Comparison of ENCODE assay signal across 9 mouse cellular contexts in the genomic region with DNA sequence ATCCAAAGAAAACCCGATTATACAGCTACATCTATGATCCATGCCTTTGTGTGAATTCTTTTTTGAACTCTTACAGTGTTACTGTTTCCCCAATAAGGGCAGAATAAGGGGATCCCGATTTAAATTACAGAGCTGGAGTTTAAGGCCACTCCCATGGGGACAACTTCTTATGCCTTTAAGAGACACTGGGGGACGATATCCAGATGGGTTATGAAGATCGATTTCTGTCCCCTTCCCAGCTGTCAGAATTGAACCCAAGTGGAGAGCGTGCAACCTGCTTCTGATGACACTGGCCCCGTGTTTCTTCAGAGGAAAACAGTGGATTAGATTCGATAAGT. TPM values are rescaled to one million over a fixed set of nuclear protein-coding genes. Genes with fewer than 3 reads are reported as not detected.
DNase-seq lines count a peak whose midpoint lies in the region; ATAC-seq lines count a peak whose summit lies in the region.
"Had no signal": no experiment of that assay in that cellular context is flagged by ENCODE, and none has a peak within 500 bp of the region (broad histone marks: within the 10 kb centered on the region; RNA-seq: fewer than 3 reads in every experiment).

No protein-coding gene starts in this region.

- H3K27me3 ChIP-seq in forebrain, embryonic 14.5 days (replicated peaks; ENCODE audit: control insufficient read depth, insufficient read depth, low read length) = no peaks in the 10 kb centered on the region
- H3K27me3 ChIP-seq in liver, embryonic 16.5 days (ENCODE audit: control insufficient read depth, insufficient read depth, low read depth, low read length) = no peaks in the 10 kb centered on the region

- peak overlapping the region; percentile 43 for H3K4me2 ChIP-seq in forebrain, embryonic 14.5 days (ENCODE audit: low read length)
- peak overlapping the region; percentile 79 for H3K4me2 ChIP-seq in liver, embryonic 16.5 days (ENCODE audit: low read depth, low read length)

- H3K9me3 ChIP-seq in forebrain, embryonic 14.5 days (replicated peaks; ENCODE audit: control insufficient read depth, low read length) = no peaks in the 10 kb centered on the region
- no peaks in the 10 kb centered on the region for H3K9me3 ChIP-seq in liver, embryonic 16.5 days (replicated peaks; ENCODE audit: control insufficient read depth, low read length)

- 44% methylated on average over 7 of the region's 7 CpGs for WGBS in forebrain, embryonic 14.5 days
- WGBS in liver, embryonic 16.5 days (ENCODE audit: insufficient replicate concordance) = 24% methylated on average over 7 of the region's 7 CpGs

- H3K36me3 ChIP-seq in forebrain, embryonic 14.5 days (ENCODE audit: control insufficient read depth, insufficient read depth, low read length) = no peaks in the 10 kb centered on the region
- no peaks in the 10 kb centered on the region for H3K36me3 ChIP-seq in liver, embryonic 16.5 days (ENCODE audit: control insufficient read depth, insufficient read depth)

- H3K4me1 ChIP-seq in forebrain, embryonic 14.5 days (ENCODE audit: control insufficient read depth, insufficient read depth, low read length) = no peaks in the 10 kb centered on the region; the same call in 1 of the 2 replicates
- peaks cover 9% of the 10 kb centered on the region for H3K4me1 ChIP-seq in liver, embryonic 16.5 days (ENCODE audit: control insufficient read depth, low read depth, low read length)

- peak; percentile 53 for ATAC-seq in frontal cortex, adult (ENCODE audit: low TSS enrichment)
- ATAC-seq in CD4-positive, CD25-positive, alpha-beta regulatory T cell, adult 4 months = peak; percentile 11
- no peak; the same call in 1 of the 2 replicates for ATAC-seq in forebrain, embryonic 14.5 days
- peak; percentile 14; the same call in 1 of the 2 replicates for ATAC-seq in liver, embryonic 16.5 days (ENCODE audit: low read depth)

- peak overlapping the region; percentile 35; the same call in 1 of the 2 replicates for H3K9ac ChIP-seq in forebrain, embryonic 14.5 days (ENCODE audit: low read length)
- peak overlapping the region; percentile 74 for H3K9ac ChIP-seq in liver, embryonic 16.5 days (ENCODE audit: low read depth, low read length)

- no peak for DNase-seq in frontal cortex, postnatal 14 days (ENCODE audit: low spot score in 2 of 2)
- no peak for DNase-seq in forebrain, embryonic 14.5 days (ENCODE audit: low spot score)
- no peak for DNase-seq in right cerebral cortex, postnatal 36 days (ENCODE audit: low spot score in 2 of 2)
- DNase-seq in adrenal gland, postnatal 10 days = no peak
- DNase-seq in cerebellum, adult 9-10 months = no peak

- peak overlapping the region; percentile 53 for H3K4me3 ChIP-seq in forebrain, embryonic 14.5 days (ENCODE audit: low read depth, low read length)
- H3K4me3 ChIP-seq in liver, embryonic 16.5 days (ENCODE audit: low read depth, low read length) = peak overlapping the region; percentile 77

- no peak overlapping the region for H3K27ac ChIP-seq in forebrain, embryonic 14.5 days (ENCODE audit: low read depth, low read length)
- no peak overlapping the region; the same call in 1 of the 2 replicates for H3K27ac ChIP-seq in liver, embryonic 16.5 days (ENCODE audit: low read length)

RNA-seq across cellular contexts. Expression of a gene that starts 0.3 kb away (rescaled TPM):
- 1 to 10 TPM; 7.3 to 9.3 TPM for polyA plus RNA-seq in CD4-positive, CD25-positive, alpha-beta regulatory T cell, adult 4 months (2017; shearing (Covaris generic))
- 29.9 and 30.2 TPM in 2 replicates for polyA plus RNA-seq in forebrain, embryonic 14.5 days (2014; fragmentation: Nextera tagmentation; extraction: Ambion mirVana)
- 3.8 TPM in 2 replicates for polyA plus RNA-seq in liver, embryonic 16.5 days (2015; fragmentation: Nextera tagmentation; extraction: Ambion mirVana)
- 10 to 100 TPM; 22.3 to 22.5 TPM for total RNA-seq in adrenal gland, postnatal 10 days (2021)

RNA-seq across cellular contexts. Expression of a gene that starts 11.4 kb away (rescaled TPM):
- 1 to 10 TPM; 8.9 to 9.5 TPM for polyA plus RNA-seq in CD4-positive, CD25-positive, alpha-beta regulatory T cell, adult 4 months (2017; shearing (Covaris generic))
- polyA plus RNA-seq in forebrain, embryonic 14.5 days (2014; fragmentation: Nextera tagmentation; extraction: Ambion mirVana) = 45.8 and 49.9 TPM in 2 replicates
- 8.4 and 9.0 TPM in 2 replicates for polyA plus RNA-seq in liver, embryonic 16.5 days (2015; fragmentation: Nextera tagmentation; extraction: Ambion mirVana)
- 10 to 100 TPM; 24.2 to 26.9 TPM for total RNA-seq in adrenal gland, postnatal 10 days (2021)

RNA-seq across cellular contexts. Expression of a gene that starts 59.8 kb away (rescaled TPM):
- not detected for polyA plus RNA-seq in CD4-positive, CD25-positive, alpha-beta regulatory T cell, adult 4 months (2017; shearing (Covaris generic))
- polyA plus RNA-seq in forebrain, embryonic 14.5 days (2014; fragmentation: Nextera tagmentation; extraction: Ambion mirVana) = not detected in 2 replicates
- polyA plus RNA-seq in liver, embryonic 16.5 days (2015; fragmentation: Nextera tagmentation; extraction: Ambion mirVana) = not detected in 2 replicates
- total RNA-seq in adrenal gland, postnatal 10 days (2021) = not detected
- total RNA-seq: gastrocnemius, postnatal 36 days had no signal
